Mouse (Mus musculus): Measurements from ENCODE around the gene Tcaf2.

The Tcaf2 gene

GRCm38 (mm10) chr6:42644912-42645549 lies at the start of gene Tcaf2:
Gene Tcaf2, minus strand, starts transcription at chr6:42645254.
- peak; percentile 86 to 94 for DNase-seq (ENCODE audit: low spot score in 2 of 2)

- peak; percentile 69 to 76 for DNase-seq (ENCODE audit: low spot score in 2 of 2)
These were observed 47.6 kb upstream of the Tcaf2 start for GRCm38 (mm10) chr6:42692517-42693190.

- DNase-seq (ENCODE audit: low spot score in 2 of 2): peak; percentile 47 to 79
These were observed 47.1 kb upstream of the Tcaf2 start for GRCm38 (mm10) chr6:42692154-42692516.

- DNase-seq (ENCODE audit: low spot score in 2 of 2): no peak
These were observed 44.7 kb upstream of the Tcaf2 start for GRCm38 (mm10) chr6:42689761-42690160.

- no peak for DNase-seq (ENCODE audit: low spot score in 2 of 2)
These were observed 42.9 kb upstream of the Tcaf2 start for GRCm38 (mm10) chr6:42687907-42688306.

- DNase-seq (ENCODE audit: low spot score in 2 of 2): no peak
These were observed 35.0 kb upstream of the Tcaf2 start for GRCm38 (mm10) chr6:42680077-42680476.

- DNase-seq (ENCODE audit: low spot score in 2 of 2): no peak
These were observed 31.0 kb upstream of the Tcaf2 start for GRCm38 (mm10) chr6:42676011-42676410.

GRCm38 (mm10) chr6:42671767-42672166 lies 26.7 kb upstream of the Tcaf2 start:
- DNase-seq (ENCODE audit: low spot score in 2 of 2): no peak

- DNase-seq (ENCODE audit: low spot score in 2 of 2): no peak
These were observed 22.7 kb upstream of the Tcaf2 start for GRCm38 (mm10) chr6:42667722-42668121.

GRCm38 (mm10) chr6:42661739-42662138 lies 16.7 kb upstream of the Tcaf2 start:
- DNase-seq (ENCODE audit: low spot score in 2 of 2): no peak

- no peak for DNase-seq (ENCODE audit: low spot score in 2 of 2)
These were observed 10.7 kb downstream of the Tcaf2 start for GRCm38 (mm10) chr6:42634393-42634792.

- DNase-seq (ENCODE audit: low spot score in 2 of 2): no peak
These were observed 13.7 kb downstream of the Tcaf2 start for GRCm38 (mm10) chr6:42631395-42631794.

- no peak for DNase-seq (ENCODE audit: low spot score in 2 of 2)
These were observed 28.1 kb downstream of the Tcaf2 start for GRCm38 (mm10) chr6:42616904-42617303.

GRCm38 (mm10) chr6:42612218-42612617 lies 32.8 kb downstream of the Tcaf2 start:
- DNase-seq (ENCODE audit: low spot score in 2 of 2): no peak

GRCm38 (mm10) chr6:42610954-42611522 lies 34.0 kb downstream of the Tcaf2 start:
- no peak for DNase-seq (ENCODE audit: low spot score in 2 of 2)

- no peak for DNase-seq (ENCODE audit: low spot score in 2 of 2)
These were observed 47.5 kb downstream of the Tcaf2 start, which contains the start of gene Tcaf3 for GRCm38 (mm10) chr6:42597592-42597991. Gene Tcaf3, minus strand, starts transcription at chr6:42597692.

- no peak for DNase-seq (ENCODE audit: low spot score in 2 of 2)
These were observed 51.7 kb downstream of the Tcaf2 start for GRCm38 (mm10) chr6:42593138-42593882.

GRCm38 (mm10) chr6:42586569-42586968 lies 58.5 kb downstream of the Tcaf2 start:
- DNase-seq (ENCODE audit: low spot score in 2 of 2): no peak

GRCm38 (mm10) chr6:42583488-42583872 lies 61.6 kb downstream of the Tcaf2 start:
- peak; percentile 35 to 49 for DNase-seq (ENCODE audit: low spot score in 2 of 2)

- DNase-seq (ENCODE audit: low spot score in 2 of 2): peak in 1 of 2 experiments; percentile 4
These were observed 62.1 kb downstream of the Tcaf2 start for GRCm38 (mm10) chr6:42582741-42583487.

- no peak for DNase-seq (ENCODE audit: low spot score in 2 of 2)
These were observed 66.4 kb downstream of the Tcaf2 start for GRCm38 (mm10) chr6:42578678-42579077.

GRCm38 (mm10) chr6:42577433-42577832 lies 67.6 kb downstream of the Tcaf2 start:
- no peak for DNase-seq (ENCODE audit: low spot score in 2 of 2)

Data from urinary bladder, adult 18-20 months (tissue).